16 mouse cellular contexts compared by ENCODE assay signal in the genomic region with DNA sequence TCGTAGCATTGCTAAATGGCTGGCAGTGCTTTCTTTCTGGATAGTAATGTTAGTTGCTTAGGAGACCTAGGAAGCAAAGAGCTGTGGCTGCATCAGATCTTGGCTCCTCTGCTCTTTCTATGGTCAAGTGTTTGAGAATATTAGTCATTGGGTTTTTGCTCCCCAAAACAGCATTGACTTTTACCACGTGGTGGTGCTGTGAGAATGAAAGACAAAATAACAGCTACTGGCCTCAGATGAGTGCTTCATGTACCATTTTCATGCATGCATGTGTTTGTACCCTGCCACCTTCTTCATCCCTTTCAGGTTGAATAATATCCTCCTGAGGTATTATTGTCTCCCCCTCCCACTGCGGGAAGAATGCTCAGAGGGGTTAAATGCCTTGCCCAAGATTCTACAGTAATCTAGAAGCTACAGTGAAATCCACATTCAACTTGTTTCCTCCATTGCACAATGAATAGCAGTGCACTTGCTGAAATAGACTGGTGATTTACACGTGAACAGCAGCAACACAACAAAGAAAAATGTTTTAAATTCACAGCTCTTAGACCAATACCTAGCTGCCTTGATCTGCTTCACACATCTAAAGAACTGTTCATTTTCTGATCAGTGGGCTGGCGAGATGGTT.
DNase-seq lines count a peak whose midpoint lies in the region; TF ChIP-seq lines count a peak whose summit lies in the region.
"Had no signal": no experiment of that assay in that cellular context is flagged by ENCODE, and none has a peak within 500 bp of the region (broad histone marks: within the 10 kb centered on the region; RNA-seq: fewer than 3 reads in every experiment).

No protein-coding gene starts in this region.

- no peak overlapping the region for H3K27ac ChIP-seq in layer of hippocampus, adult 2 months
- H3K27ac ChIP-seq: embryonic facial prominence, embryonic 13.5 days; heart, embryonic 10.5 days; midbrain, embryonic 12.5 days had no signal

- TF ChIP-seq CTCF in layer of hippocampus, adult 2 months (conservative IDR thresholded peaks at IDR 0.05): peak; percentile 30

- H3K4me3 ChIP-seq in layer of hippocampus, adult 2 months: no peak overlapping the region
- H3K4me3 ChIP-seq: embryonic facial prominence, embryonic 13.5 days; heart, embryonic 10.5 days; midbrain, embryonic 12.5 days had no signal

- H3K27me3 ChIP-seq in splenic B cell, adult 2 months (ENCODE audit: control insufficient read depth, insufficient read depth, low read length, poor library complexity, severe bottlenecking): no peaks in the 10 kb centered on the region
- H3K27me3 ChIP-seq: embryonic facial prominence, embryonic 13.5 days; midbrain, embryonic 12.5 days had no signal

- no peaks in the 10 kb centered on the region for H3K36me3 ChIP-seq in splenic B cell, adult 2 months (ENCODE audit: control insufficient read depth, insufficient read depth, low read length, poor library complexity, severe bottlenecking)
- H3K36me3 ChIP-seq: embryonic facial prominence, embryonic 13.5 days; heart, embryonic 10.5 days; midbrain, embryonic 12.5 days had no signal

- DNase-seq in layer of hippocampus, adult 2 months (ENCODE audit: low spot score in 2 of 2): no peak
- DNase-seq in layer of hippocampus, postnatal 25 days (ENCODE audit: extremely low spot score in 1 of 2, low spot score in 1 of 2): no peak
- DNase-seq in A20 (ENCODE audit: low read depth, low spot score): peak; percentile 2
- peak; percentile 14 for DNase-seq in adipocyte (ENCODE audit: low spot score)
- DNase-seq in splenic B cell, adult 2 months (ENCODE audit: low read depth, low spot score): peak; percentile 5
- no peak for DNase-seq in cerebellum, adult 11 months
- DNase-seq in gastrocnemius, postnatal 4 days (ENCODE audit: low spot score in 2 of 2): no peak
- no peak for DNase-seq in ovary, postnatal 14 days (ENCODE audit: low spot score)
- DNase-seq: adrenal gland, postnatal 25 days; heart, postnatal 4 days; kidney, adult 2 months; liver; lung, postnatal 14 days had no signal

Comparison
In these comparisons a context has a peak if more than half of its experiments do, and no peak if none do; other contexts are left out.
1. DNase-seq: peak in A20 (single experiment), adipocyte (single experiment) and splenic B cell, adult 2 months (single experiment); none in layer of hippocampus, adult 2 months (0 of 2), layer of hippocampus, postnatal 25 days (0 of 2), cerebellum, adult 11 months (single experiment), gastrocnemius, postnatal 4 days (0 of 2) and ovary, postnatal 14 days (single experiment).